Mouse (Mus musculus) kidney, embryonic 16.5 days (tissue): ENCODE data around the gene Atg5. TPM values are rescaled to one million over a fixed set of nuclear protein-coding genes. Genes with fewer than 3 reads are reported as not detected.
A peak's percentile ranks its signal among the peaks of the same experiment; 100 is the strongest.

Source experiments
- ATAC-seq: fragments of 200-750 bp; cut with Nextera tagmentation; 2 replicates; pipeline ENCODE4 v1.8.0; 2017; ENCODE audit warnings: moderate TSS enrichment; ENCODE audit not compliant: low FRiP score, low TSS enrichment
- H3K27ac ChIP-seq: fragments of 300-500 bp; sonication (generic); 2 replicates; pipeline ENCODE4 v1.5.1; 2014; ENCODE audit warnings: low read length
- H3K27me3 ChIP-seq: fragments of 300-500 bp; sonication (generic); 2 replicates; pipeline ENCODE4 v1.6.1; 2014; ENCODE audit warnings: low read length, control low read depth, mixed read lengths; ENCODE audit not compliant: insufficient read depth
- H3K36me3 ChIP-seq: fragments of 300-500 bp; sonication (generic); 2 replicates; pipeline ENCODE4 v1.6.1; 2014; ENCODE audit warnings: low read length, control low read depth, mixed read lengths; ENCODE audit not compliant: insufficient read depth
- H3K4me1 ChIP-seq: fragments of 300-500 bp; sonication (generic); 2 replicates; pipeline ENCODE4 v1.6.1; 2014; ENCODE audit warnings: low read length, control low read depth, mixed read lengths; ENCODE audit not compliant: insufficient read depth
- H3K4me2 ChIP-seq: fragments of 300-500 bp; sonication (generic); replicated peaks from 2 replicates; pipeline ENCODE4 v1.6.1; 2014; ENCODE audit warnings: low read depth, low read length
- H3K4me3 ChIP-seq: fragments of 300-500 bp; sonication (generic); 2 replicates; pipeline ENCODE4 v1.5.1; 2014; ENCODE audit warnings: mild to moderate bottlenecking, low read length
- H3K9ac ChIP-seq: fragments of 300-500 bp; sonication (generic); replicated peaks from 2 replicates; pipeline ENCODE4 v1.6.1; 2014; ENCODE audit warnings: low read length
- H3K9me3 ChIP-seq: fragments of 300-500 bp; sonication (generic); 2 replicates; pipeline ENCODE4 v1.6.1; 2016; ENCODE audit warnings: low read length, control low read depth
- WGBS: fragments of 180-500 bp; shearing (Covaris S2); extraction: QIAGEN DNeasy Blood & Tissue Kit; methylation state at CpG from one replicate; pipeline ENCODE4 v1.1.7; 2014; 5-methylcytosine and 5-hydroxymethylcytosine counted together
- polyA plus RNA-seq: library from polyadenylated mRNA; unstranded; fragments of >200 nt; fragmentation: Nextera tagmentation; extraction: Ambion mirVana; gene quantifications from 2 replicates; pipeline ENCODE4 v1.2.1, GENCODE M21; 2015

The Atg5 gene
- polyA plus RNA-seq, 1 experiment from 2014 or later = 55.6 TPM

GRCm38 (mm10) chr10:44343351-44343750 is 75.2 kb downstream of the Atg5 start:
- Histone ChIP-seq H3K27ac (no peak overlapping the region), H3K4me1 (no peaks in the 10 kb centered on the region), H3K27me3 (no peaks in the 10 kb centered on the region), H3K4me3 (no peak overlapping the region), H3K9me3 (no peaks in the 10 kb centered on the region), H3K9ac (no peak overlapping the region), H3K36me3 (peaks cover 3% of the 10 kb centered on the region; the same call in 1 of the 2 replicates), H3K4me2 (no peak overlapping the region)
- WGBS = 87% methylated on average over 3 of the region's 3 CpGs
- no peak for ATAC-seq

DNA sequence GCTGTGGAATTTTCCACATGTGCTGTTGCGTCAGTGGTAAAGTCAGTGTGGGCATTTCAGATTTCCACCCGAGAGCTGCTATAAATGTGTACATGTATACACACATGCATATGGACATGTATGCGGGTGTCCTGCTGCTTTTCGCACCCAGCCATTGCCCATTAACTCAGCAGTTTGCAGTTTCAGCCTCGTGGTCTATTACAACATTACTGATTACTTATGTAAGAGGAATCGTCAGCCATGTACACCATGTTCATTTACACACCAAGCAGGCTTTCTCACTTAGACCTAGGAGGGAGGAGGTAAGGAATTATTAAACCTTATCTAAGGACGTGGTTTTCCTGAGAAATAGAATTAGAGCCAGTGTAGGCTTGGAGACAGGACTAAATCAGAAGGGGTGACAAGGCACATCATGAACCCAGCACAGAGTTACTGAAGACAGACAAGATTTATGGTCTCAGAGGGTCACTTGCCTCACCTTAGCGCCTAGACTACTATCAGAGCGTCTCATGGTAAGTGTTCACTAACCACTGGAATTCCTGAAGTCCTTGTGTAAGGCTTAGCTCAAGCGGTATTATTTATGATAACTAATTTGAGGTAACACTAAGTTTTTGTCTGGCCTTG is 79.5 kb downstream of the Atg5 start:
- H3K4me1 ChIP-seq = no peaks in the 10 kb centered on the region
- ATAC-seq = no peak
- H3K9ac ChIP-seq = no peak overlapping the region
- no peak overlapping the region for H3K4me3 ChIP-seq
- no peak overlapping the region for H3K4me2 ChIP-seq
- H3K27me3 ChIP-seq = no peaks in the 10 kb centered on the region
- H3K27ac ChIP-seq = no peak overlapping the region
- no peaks in the 10 kb centered on the region for H3K9me3 ChIP-seq
- WGBS = 68% methylated on average over 10 of the region's 10 CpGs
- H3K36me3 ChIP-seq = peaks cover 3% of the 10 kb centered on the region; the same call in 1 of the 2 replicates

- Histone ChIP-seq H3K4me2 (no peak overlapping the region), H3K9ac (no peak overlapping the region), H3K27ac (no peak overlapping the region), H3K4me3 (no peak overlapping the region), H3K36me3 (peaks cover 3% of the 10 kb centered on the region; the same call in 1 of the 2 replicates), H3K9me3 (no peaks in the 10 kb centered on the region), H3K4me1 (no peaks in the 10 kb centered on the region), H3K27me3 (no peaks in the 10 kb centered on the region)
- WGBS = 45% methylated on average over 14 of the region's 14 CpGs
- ATAC-seq = no peak
These were observed 80.6 kb downstream of the Atg5 start for GRCm38 (mm10) chr10:44348474-44349415.

GRCm38 (mm10) chr10:44353467-44353866 is 85.3 kb downstream of the Atg5 start:
- Histone ChIP-seq H3K9me3 (no peaks in the 10 kb centered on the region), H3K4me2 (no peak overlapping the region), H3K4me3 (no peak overlapping the region), H3K27me3 (no peaks in the 10 kb centered on the region), H3K27ac (no peak overlapping the region), H3K4me1 (peaks cover 5% of the 10 kb centered on the region), H3K9ac (no peak overlapping the region), H3K36me3 (no peaks in the 10 kb centered on the region)
- ATAC-seq = no peak
- WGBS = 70% methylated on average over 4 of the region's 4 CpGs

DNA sequence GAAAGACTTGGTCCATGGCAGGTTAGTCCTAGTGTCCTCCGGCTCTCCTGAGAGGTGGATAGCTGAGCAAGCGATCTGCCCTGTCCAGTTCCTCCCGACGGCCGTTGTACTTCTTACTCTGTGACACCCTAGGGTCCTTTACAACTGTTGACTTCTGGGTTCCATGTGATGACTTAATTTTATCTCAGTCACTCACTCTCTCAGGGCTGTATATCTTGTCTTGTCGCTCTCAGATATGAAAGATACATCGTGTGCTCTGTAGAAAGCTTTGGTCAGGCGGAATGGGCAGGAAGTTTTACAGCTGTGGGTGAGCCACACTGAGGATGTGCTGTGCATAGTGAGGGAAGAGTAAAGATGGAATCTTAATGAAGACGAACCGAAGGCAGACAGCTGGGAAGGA is 86.2 kb downstream of the Atg5 start:
- ATAC-seq = no peak
- peaks cover 5% of the 10 kb centered on the region for H3K4me1 ChIP-seq

GRCm38 (mm10) chr10:44355216-44355615 is 87.1 kb downstream of the Atg5 start:
- WGBS = 85% methylated on average over 7 of the region's 7 CpGs

More for the DNA sequence above, 86.2 kb downstream of the Atg5 start:
- no peak overlapping the region for H3K4me3 ChIP-seq
- no peak overlapping the region for H3K4me2 ChIP-seq
- H3K27ac ChIP-seq = no peak overlapping the region
- 83% methylated on average over 10 of the region's 10 CpGs for WGBS
- no peaks in the 10 kb centered on the region for H3K27me3 ChIP-seq
- H3K9ac ChIP-seq = no peak overlapping the region
- no peaks in the 10 kb centered on the region for H3K36me3 ChIP-seq
- H3K9me3 ChIP-seq = no peaks in the 10 kb centered on the region

GRCm38 (mm10) chr10:44356625-44357024 is 88.5 kb downstream of the Atg5 start:
- no peaks in the 10 kb centered on the region for H3K9me3 ChIP-seq
- H3K9ac ChIP-seq = no peak overlapping the region
- H3K4me1 ChIP-seq = peaks cover 5% of the 10 kb centered on the region
- H3K4me2 ChIP-seq = no peak overlapping the region
- no peaks in the 10 kb centered on the region for H3K36me3 ChIP-seq
- H3K4me3 ChIP-seq = no peak overlapping the region
- WGBS = 92% methylated on average over 5 of the region's 5 CpGs
- no peak overlapping the region for H3K27ac ChIP-seq
- ATAC-seq = no peak
- no peaks in the 10 kb centered on the region for H3K27me3 ChIP-seq

More at GRCm38 (mm10) chr10:44355216-44355615, 87.1 kb downstream of the Atg5 start:
- H3K36me3 ChIP-seq = no peaks in the 10 kb centered on the region
- no peak overlapping the region for H3K4me2 ChIP-seq
- H3K27ac ChIP-seq = no peak overlapping the region
- no peak overlapping the region for H3K4me3 ChIP-seq
- H3K9ac ChIP-seq = no peak overlapping the region
- H3K9me3 ChIP-seq = no peaks in the 10 kb centered on the region
- no peak for ATAC-seq
- H3K4me1 ChIP-seq = peaks cover 5% of the 10 kb centered on the region
- no peaks in the 10 kb centered on the region for H3K27me3 ChIP-seq

GRCm38 (mm10) chr10:44357316-44357715 is 89.2 kb downstream of the Atg5 start:
- H3K9me3 ChIP-seq = no peaks in the 10 kb centered on the region
- peak; percentile 31; the same call in 1 of the 2 replicates for ATAC-seq
- 3% methylated on average over 13 of the region's 13 CpGs for WGBS
- H3K36me3 ChIP-seq = no peaks in the 10 kb centered on the region
- no peak overlapping the region for H3K27ac ChIP-seq
- peak overlapping the region; percentile 17; the same call in 1 of the 2 replicates for H3K4me2 ChIP-seq
- peaks cover 5% of the 10 kb centered on the region for H3K4me1 ChIP-seq
- H3K4me3 ChIP-seq = no peak overlapping the region
- no peak overlapping the region for H3K9ac ChIP-seq
- no peaks in the 10 kb centered on the region for H3K27me3 ChIP-seq

DNA sequence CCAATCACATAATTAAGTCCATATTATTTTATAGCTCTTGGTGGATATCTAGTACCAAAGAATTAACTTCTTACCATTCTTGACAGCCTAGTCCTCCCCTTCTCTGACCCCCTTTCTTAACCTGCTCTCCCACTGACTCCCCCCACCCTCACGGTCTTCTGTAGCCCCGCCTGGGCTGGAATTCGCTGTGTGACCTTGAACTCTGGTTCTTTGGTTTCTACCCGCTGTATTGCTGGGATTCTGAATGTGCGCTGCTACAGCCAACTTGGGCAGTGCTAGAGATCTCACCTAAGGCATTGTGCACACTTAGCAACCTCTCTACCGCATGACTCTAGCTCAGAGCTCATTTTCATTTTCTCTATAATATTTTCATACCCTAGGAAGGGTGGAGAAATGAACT is 90.7 kb downstream of the Atg5 start:
- no peak overlapping the region for H3K9ac ChIP-seq
- no peak overlapping the region for H3K27ac ChIP-seq
- no peak overlapping the region for H3K4me3 ChIP-seq
- peaks cover 5% of the 10 kb centered on the region for H3K4me1 ChIP-seq
- no peaks in the 10 kb centered on the region for H3K9me3 ChIP-seq
- peaks cover 4% of the 10 kb centered on the region; the same call in 1 of the 2 replicates for H3K36me3 ChIP-seq
- WGBS = 65% methylated on average over 6 of the region's 6 CpGs
- no peak for ATAC-seq
- no peak overlapping the region for H3K4me2 ChIP-seq
- no peaks in the 10 kb centered on the region for H3K27me3 ChIP-seq

- no peak for ATAC-seq
- Histone ChIP-seq H3K9ac (no peak overlapping the region), H3K27me3 (no peaks in the 10 kb centered on the region), H3K36me3 (peaks cover 4% of the 10 kb centered on the region; the same call in 1 of the 2 replicates), H3K9me3 (no peaks in the 10 kb centered on the region), H3K27ac (no peak overlapping the region), H3K4me1 (peaks cover 5% of the 10 kb centered on the region), H3K4me3 (no peak overlapping the region), H3K4me2 (no peak overlapping the region)
- 87% methylated on average over 11 of the region's 11 CpGs for WGBS
These were observed 92.5 kb downstream of the Atg5 start for GRCm38 (mm10) chr10:44360632-44361031.
